Mouse (Mus musculus) adrenal gland, postnatal 36 days (tissue): ENCODE measurements at regions not wholly inside any gene's neighbourhood (a gene's known extent, or its start where the extent isn't known, plus 50 kb on each side); places are given as distances from the start of the nearest gene placed in this dataset.
"Not testable (repeated sequence)": the region's sequence is repeated elsewhere in the genome, so short reads cannot be mapped to it uniquely, and the experiment has no call there.

Source experiments
- DNase-seq, 2 experiments: peaks; one replicate each; pipeline ENCODE4 v3.0.0; 2021; ENCODE audit warnings: mixed read lengths in 1 of 2

DNA sequence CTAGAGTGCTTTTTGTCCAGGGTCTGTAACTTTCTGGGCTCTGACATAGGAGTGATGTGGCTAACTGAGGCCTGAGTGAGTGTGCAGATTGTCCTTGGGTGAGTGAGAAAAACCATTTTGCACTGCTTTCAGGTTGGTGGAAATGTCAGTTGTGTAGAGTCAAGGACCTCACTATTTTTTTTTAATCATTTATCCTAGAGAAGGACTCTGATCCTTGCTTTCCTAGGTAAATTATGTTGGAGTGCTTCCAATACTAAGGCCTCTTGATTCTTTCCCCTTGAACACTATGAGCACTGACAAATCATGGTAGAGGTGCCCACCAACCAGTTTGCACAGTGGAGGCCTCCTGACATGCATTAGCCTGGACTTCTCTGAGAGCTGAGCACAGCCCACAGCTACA is 233.6 kb downstream of the Utp18 start:
- not testable (repeated sequence) for DNase-seq
